Mouse (Mus musculus) embryonic facial prominence, embryonic 10.5 days (tissue): Measurements from ENCODE around the gene Engase. TPM values are rescaled to one million over a fixed set of nuclear protein-coding genes. Genes with fewer than 3 reads are reported as not detected.

ENCODE experiments used
- DNase-seq: peaks from one replicate; pipeline ENCODE4 v3.0.0-alpha.2; 2017; ENCODE audit warnings: low spot score
- H3K27ac ChIP-seq: fragments of 300-500 bp; sonication (generic); replicated peaks from 2 replicates; pipeline ENCODE4 v1.5.1; 2016; ENCODE audit warnings: mild to moderate bottlenecking
- H3K27me3 ChIP-seq: fragments of 300-500 bp; sonication (generic); replicated peaks from 2 replicates; pipeline ENCODE4 v1.6.1; 2016; ENCODE audit warnings: low read depth, mild to moderate bottlenecking; ENCODE audit not compliant: poor library complexity, severe bottlenecking
- H3K36me3 ChIP-seq: fragments of 300-500 bp; sonication (generic); replicated peaks from 2 replicates; pipeline ENCODE4 v1.6.1; 2016; ENCODE audit warnings: mild to moderate bottlenecking, moderate library complexity
- H3K4me1 ChIP-seq: fragments of 300-500 bp; sonication (generic); 2 replicates; pipeline ENCODE4 v1.6.1; 2016
- H3K4me3 ChIP-seq: fragments of 300-500 bp; sonication (generic); 2 replicates; pipeline ENCODE4 v1.5.1; 2016; ENCODE audit warnings: mild to moderate bottlenecking, moderate library complexity
- H3K9me3 ChIP-seq: fragments of 300-500 bp; sonication (generic); 2 replicates; pipeline ENCODE4 v1.6.1; 2016; ENCODE audit warnings: mild to moderate bottlenecking
- WGBS: fragments of 180-500 bp; shearing (Covaris S2); methylation state at CpG from one replicate; pipeline ENCODE4 v1.1.7; 2016; 5-methylcytosine and 5-hydroxymethylcytosine counted together
- polyA plus RNA-seq: library from polyadenylated mRNA; unstranded; fragments of >200 nt; fragmentation: Nextera tagmentation; extraction: Ambion mirVana; gene quantifications from 2 replicates; pipeline ENCODE4 v1.2.1, GENCODE M21; 2016

The Engase gene
- polyA plus RNA-seq, 1 experiment from 2014 or later = 8.5 TPM

GRCm38 (mm10) chr11:118520932-118521331 lies 44.3 kb downstream of the Engase start:
- Histone ChIP-seq H3K36me3 (no peaks in the 10 kb centered on the region), H3K27ac (no peak overlapping the region), H3K4me1 (peaks cover 23% of the 10 kb centered on the region), H3K9me3 (no peaks in the 10 kb centered on the region), H3K27me3 (no peaks in the 10 kb centered on the region), H3K4me3 (no peak overlapping the region)
- no peak for DNase-seq
- WGBS = 88% methylated on average over 2 of the region's 2 CpGs

- H3K4me1 ChIP-seq = peaks cover 7% of the 10 kb centered on the region; the same call in 1 of the 2 replicates
- no peak for DNase-seq
- no peaks in the 10 kb centered on the region for H3K36me3 ChIP-seq
- no peak overlapping the region for H3K4me3 ChIP-seq
- no peaks in the 10 kb centered on the region for H3K9me3 ChIP-seq
- no peak overlapping the region; the same call in 1 of the 2 replicates for H3K27ac ChIP-seq
- 0 out of 2 replicates have a peak, but pooled peaks cover 6% of the 10 kb centered on the region for H3K27me3 ChIP-seq
- 82% methylated on average over 4 of the region's 4 CpGs for WGBS
Observed at GRCm38 (mm10) chr11:118523496-118524145, 47.0 kb downstream of the Engase start.

DNA sequence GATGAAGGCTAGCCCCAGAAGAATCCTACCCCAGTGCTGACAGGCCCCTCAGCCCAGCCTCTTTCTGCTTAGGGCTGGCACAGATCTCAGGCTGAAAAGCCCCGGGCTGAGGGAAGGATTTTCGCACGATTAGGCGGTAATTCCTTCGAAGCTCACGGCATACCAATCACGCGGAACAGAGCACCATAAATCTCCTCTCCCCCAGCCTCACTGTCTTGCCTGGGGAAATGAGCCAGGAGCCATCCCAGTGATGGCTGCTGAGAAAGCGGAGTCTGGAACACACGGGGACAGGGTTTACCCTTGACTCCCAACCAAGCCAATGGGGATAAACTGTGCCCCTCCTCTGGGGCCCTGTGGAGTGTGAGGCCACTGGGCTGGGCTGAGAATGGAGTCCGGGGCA lies 48.4 kb downstream of the Engase start:
- peaks cover 13% of the 10 kb centered on the region for H3K4me1 ChIP-seq
- H3K4me3 ChIP-seq = no peak overlapping the region
- 79% methylated on average over 11 of the region's 11 CpGs for WGBS
- 0 out of 2 replicates have a peak, but pooled peaks cover 9% of the 10 kb centered on the region for H3K27me3 ChIP-seq
- no peak overlapping the region for H3K27ac ChIP-seq
- no peaks in the 10 kb centered on the region for H3K36me3 ChIP-seq
- DNase-seq = no peak
- H3K9me3 ChIP-seq = no peaks in the 10 kb centered on the region

DNA sequence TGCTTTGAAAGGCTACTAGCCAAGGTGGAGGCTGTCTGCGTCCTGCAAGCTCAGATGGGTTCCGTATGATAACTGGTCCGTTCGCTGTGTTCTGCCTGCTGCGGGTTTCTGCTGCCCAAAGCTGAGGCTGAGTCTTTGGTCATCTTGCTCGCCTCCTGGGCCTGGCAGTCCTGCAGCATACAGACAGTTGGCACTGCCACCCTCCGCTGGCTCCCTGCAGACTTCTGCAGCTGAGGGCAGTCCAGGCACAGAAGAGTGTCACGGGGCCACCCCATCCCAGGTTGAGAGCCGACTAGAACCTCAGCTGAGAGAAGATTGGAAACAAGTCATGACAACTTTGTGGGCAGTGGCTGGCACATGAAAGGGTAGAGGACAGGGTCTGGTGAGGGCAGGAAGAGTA lies 52.1 kb downstream of the Engase start:
- DNase-seq = no peak
- Histone ChIP-seq H3K27ac (no peak overlapping the region), H3K4me1 (peaks cover 23% of the 10 kb centered on the region), H3K9me3 (no peaks in the 10 kb centered on the region), H3K36me3 (no peaks in the 10 kb centered on the region), H3K27me3 (peaks cover 22% of the 10 kb centered on the region; the same call in 1 of the 2 replicates), H3K4me3 (no peak overlapping the region)
- 88% methylated on average over 9 of the region's 9 CpGs for WGBS

DNA sequence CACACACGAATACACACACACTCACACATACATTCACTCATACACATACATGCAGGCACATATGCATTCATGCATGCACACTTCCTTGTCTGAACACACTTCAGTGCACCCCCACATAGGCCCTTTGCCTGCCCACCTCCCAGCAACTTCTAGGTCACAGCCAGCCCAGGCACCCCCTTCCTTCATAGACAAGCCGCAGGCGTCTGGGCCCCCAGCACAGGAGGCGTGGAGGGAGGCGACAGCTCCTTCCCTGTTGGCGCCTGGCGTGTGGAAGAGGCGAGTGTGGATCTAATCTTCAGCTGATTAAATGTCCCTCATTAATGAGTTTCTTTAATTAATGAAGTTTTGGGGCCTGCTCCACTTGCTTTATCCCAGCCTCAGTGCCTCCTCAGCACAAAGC lies 53.7 kb downstream of the Engase start:
- Histone ChIP-seq H3K27me3 (peaks cover 25% of the 10 kb centered on the region; the same call in 1 of the 2 replicates), H3K4me3 (no peak overlapping the region), H3K36me3 (no peaks in the 10 kb centered on the region), H3K9me3 (no peaks in the 10 kb centered on the region), H3K27ac (peak overlapping the region; percentile 48; the same call in 1 of the 2 replicates), H3K4me1 (peaks cover 35% of the 10 kb centered on the region)
- no peak for DNase-seq
- WGBS = 83% methylated on average over 8 of the region's 8 CpGs

GRCm38 (mm10) chr11:118534382-118535092 lies 57.9 kb downstream of the Engase start:
- Histone ChIP-seq H3K4me1 (peaks cover 46% of the 10 kb centered on the region), H3K36me3 (no peaks in the 10 kb centered on the region)

DNA sequence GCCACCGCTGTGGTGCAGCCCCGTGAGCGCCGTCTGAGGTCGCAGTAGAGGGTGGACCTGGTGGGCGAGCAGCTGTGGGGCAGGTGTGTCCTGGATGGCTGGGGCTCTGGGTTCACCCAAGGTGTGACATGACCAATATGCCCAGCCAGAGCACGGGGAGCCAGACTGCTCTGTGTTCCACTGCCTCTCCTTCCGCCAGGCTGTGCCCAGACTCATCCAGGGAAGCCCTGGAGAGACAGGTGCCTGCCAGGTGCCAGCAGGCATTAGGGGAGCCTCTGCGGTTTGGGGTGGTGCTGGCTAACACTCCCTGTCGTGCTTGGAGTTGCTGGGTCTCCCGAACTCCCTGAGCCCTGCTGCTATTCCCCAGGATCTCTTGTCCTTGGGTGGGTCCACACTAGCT lies 61.4 kb downstream of the Engase start:
- H3K4me3 ChIP-seq = no peak overlapping the region
- H3K27ac ChIP-seq = no peak overlapping the region
- peaks cover 16% of the 10 kb centered on the region; the same call in 1 of the 2 replicates for H3K27me3 ChIP-seq
- no peaks in the 10 kb centered on the region for H3K36me3 ChIP-seq
- H3K9me3 ChIP-seq = no peaks in the 10 kb centered on the region
- DNase-seq = no peak
- WGBS = 83% methylated on average over 11 of the region's 11 CpGs
- H3K4me1 ChIP-seq = peaks cover 46% of the 10 kb centered on the region

More at GRCm38 (mm10) chr11:118534382-118535092, 57.9 kb downstream of the Engase start:
- H3K27me3 ChIP-seq = peaks cover 18% of the 10 kb centered on the region; the same call in 1 of the 2 replicates
- no peak overlapping the region for H3K27ac ChIP-seq
- H3K4me3 ChIP-seq = no peak overlapping the region
- no peaks in the 10 kb centered on the region for H3K9me3 ChIP-seq
- 30% methylated on average over 18 of the region's 18 CpGs for WGBS
- peak; percentile 79 for DNase-seq

Other genes starting within 250 kb of the Engase start
- gene Cyth1, start 228.2 kb upstream of the Engase start, polyA plus RNA-seq = 15.5 and 15.8 TPM in 2 replicates
- 24.1 and 24.2 TPM in 2 replicates for gene Usp36, start 186.6 kb upstream of the Engase start, polyA plus RNA-seq
- 0.13 and 0.56 TPM in 2 replicates for gene Cep295nl, start 134.3 kb upstream of the Engase start, polyA plus RNA-seq
- 40.0 and 46.9 TPM in 2 replicates for gene Timp2, start 121.1 kb upstream of the Engase start, polyA plus RNA-seq
- gene Lgals3bp, start 74.7 kb upstream of the Engase start, polyA plus RNA-seq = 0.86 and 0.88 TPM in 2 replicates
- gene Cant1, start 57.7 kb upstream of the Engase start, polyA plus RNA-seq = 20.2 and 20.8 TPM in 2 replicates
- 2.6 and 3.4 TPM in 2 replicates for gene C1qtnf1, start 48.6 kb upstream of the Engase start, polyA plus RNA-seq